Mouse (Mus musculus) left cerebral cortex, postnatal 10 days (tissue): ENCODE results near the gene Nupl2. TPM values are rescaled to one million over a fixed set of nuclear protein-coding genes. Genes with fewer than 3 reads are reported as not detected.

Source experiments
- DNase-seq, 2 experiments: peaks; one replicate each; pipeline ENCODE4 v3.0.0; 2021 to 2022; ENCODE audit warnings: low spot score in 2 of 2, mixed read lengths in 1 of 2; ENCODE audit errors: extremely low spot score in 1 of 2
- intact Hi-C: fragments of 180-260 bp; cut with DNase I; formaldehyde crosslinking; loops from one replicate; pipeline ENCODE4 v1.15.1; 2025
- total RNA-seq, 2 experiments: library from RNA; stranded (reverse); gene quantifications; 2 replicates each; pipeline ENCODE4 v1.2.3; 2021

Gene Nupl2
- total RNA-seq, 2 experiments from 2014 or later, result 11.2 to 11.8 TPM

- no peak for DNase-seq
- intact Hi-C loops, result no loop called here
Observed at GRCm38 (mm10) chr5:24201006-24201405, 36.2 kb downstream of the Nupl2 start.

- intact Hi-C loops, result no loop called here
- DNase-seq, result peak; percentile 28 to 55
Observed at GRCm38 (mm10) chr5:24202492-24202891, 37.7 kb downstream of the Nupl2 start.

GRCm38 (mm10) chr5:24203266-24203665 is 38.5 kb downstream of the Nupl2 start:
- intact Hi-C loops, result no loop called here
- no peak for DNase-seq

- no peak for DNase-seq
- intact Hi-C loops, result no loop called here
Observed at GRCm38 (mm10) chr5:24207965-24208364, 43.2 kb downstream of the Nupl2 start.

GRCm38 (mm10) chr5:24208505-24208904 is 43.7 kb downstream of the Nupl2 start:
- intact Hi-C loops, result no loop called here

GRCm38 (mm10) chr5:24213861-24214546 is 49.2 kb downstream of the Nupl2 start:
- intact Hi-C loops, result no loop called here
- DNase-seq, result no peak

More at GRCm38 (mm10) chr5:24208505-24208904, 43.7 kb downstream of the Nupl2 start:
- DNase-seq, result no peak

- intact Hi-C loops, result no loop called here
- no peak for DNase-seq
Observed at GRCm38 (mm10) chr5:24214547-24214878, 49.8 kb downstream of the Nupl2 start.

GRCm38 (mm10) chr5:24214900-24215299 is 50.1 kb downstream of the Nupl2 start:
- no peak for DNase-seq
- intact Hi-C loops, result no loop called here

Other genes starting within 250 kb of the Nupl2 start
- 10 to 100 TPM; 37.3 to 41.6 TPM for gene Fam126a, start 134.3 kb upstream of the Nupl2 start, total RNA-seq
- 100 to 1,000 TPM; 124 to 125 TPM for gene Klhl7, start 64.4 kb upstream of the Nupl2 start, total RNA-seq
- 10 to 100 TPM; 17.0 to 19.3 TPM for gene Kcnh2, start 186.6 kb downstream of the Nupl2 start, total RNA-seq
- gene Nos3, start 199.8 kb downstream of the Nupl2 start, total RNA-seq, result 10 to 100 TPM in 1 of 2 experiments, 1 to 10 TPM in 1; 8.8 to 10.1 TPM
- gene Atg9b, start 227.2 kb downstream of the Nupl2 start, total RNA-seq, result 1 to 10 TPM; 3.9 to 4.7 TPM
- gene Abcb8, start 228.7 kb downstream of the Nupl2 start, total RNA-seq, result 10 to 100 TPM; 53.3 to 56.0 TPM
- under 1 TPM in 1 of 2 experiments, not detected in 1; 0.19 TPM for gene Asic3, start 248.4 kb downstream of the Nupl2 start, total RNA-seq